Mouse (Mus musculus): Measurements from ENCODE around the gene Serpina1e.
"Not testable (repeated sequence)": the region's sequence is repeated elsewhere in the genome, so short reads cannot be mapped to it uniquely, and the experiment has no call there.

DNA sequence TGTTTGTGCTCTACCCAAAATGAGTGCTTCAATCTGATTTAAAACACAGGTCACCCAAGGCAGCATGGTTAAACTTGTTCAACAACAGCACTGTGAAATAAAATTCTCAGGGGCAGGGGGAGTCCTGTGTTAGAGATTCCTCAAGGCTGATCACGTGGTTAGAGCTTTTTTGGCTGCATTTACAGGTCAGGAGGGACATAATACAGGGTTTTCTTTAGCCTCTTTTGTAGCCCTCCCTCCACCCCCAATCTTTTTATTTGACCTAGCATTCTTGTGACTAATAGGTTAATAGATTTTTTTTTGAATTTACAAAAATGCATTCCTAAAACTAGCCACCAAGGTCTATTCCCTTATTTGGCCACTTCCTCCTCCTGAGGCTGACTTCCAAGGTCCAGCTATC is 51.0 kb downstream of the Serpina1e start:
- TF ChIP-seq CTCF (IDR thresholded peaks at IDR 0.05; ENCODE audit: borderline replicate concordance, insufficient read depth, low read length); POLR2A (IDR thresholded peaks at IDR 0.05; ENCODE audit: low read depth, low read length): not testable (repeated sequence)
